Mouse (Mus musculus) left cerebral cortex, postnatal 4 days (tissue): Measurements from ENCODE around the gene Ifit3b. TPM values are rescaled to one million over a fixed set of nuclear protein-coding genes. Genes with fewer than 3 reads are reported as not detected.

Source experiments
- total RNA-seq, 2 experiments: library from RNA; stranded (reverse); gene quantifications; 2 replicates each; pipeline ENCODE4 v1.2.3; 2021

The Ifit3b gene
- total RNA-seq, 2 experiments from 2014 or later: 0.34 TPM; not detected in 1

Other genes starting within 250 kb of the Ifit3b start
- gene Ch25h, start 132.8 kb upstream of the Ifit3b start, total RNA-seq: 1 to 10 TPM in 1 of 2 experiments, under 1 TPM in 1; 0.92 to 1.0 TPM
- gene Lipa, start 80.5 kb upstream of the Ifit3b start, total RNA-seq: 10 to 100 TPM; 15.1 to 16.0 TPM
- gene Ifit2, start 57.3 kb upstream of the Ifit3b start, total RNA-seq: 1 to 10 TPM; 6.3 to 7.2 TPM
- gene Ifit3, start 24.4 kb upstream of the Ifit3b start, total RNA-seq: 1 to 10 TPM in 1 of 2 experiments, under 1 TPM in 1; 0.81 to 1.0 TPM
- gene Ifit1bl1, start 6.0 kb upstream of the Ifit3b start, total RNA-seq: 1 to 10 TPM; 1.1 to 1.2 TPM
- gene Ifit1bl2, start 32.8 kb downstream of the Ifit3b start, total RNA-seq: under 1 TPM; 0.28 to 0.30 TPM
- gene Ifit1, start 32.9 kb downstream of the Ifit3b start, total RNA-seq: under 1 TPM in 1 of 2 experiments, not detected in 1; 0.14 TPM
- 1 to 10 TPM; 2.5 to 2.6 TPM for gene Slc16a12, start 139.3 kb downstream of the Ifit3b start, total RNA-seq